Mouse (Mus musculus): ENCODE data around the gene Gm17651.

- TF ChIP-seq CTCF (IDR thresholded peaks at IDR 0.05; ENCODE audit: low read depth) = no peak
- TF ChIP-seq EP300 (IDR thresholded peaks at IDR 0.05; ENCODE audit: low read depth) = no peak
Observed at GRCm38 (mm10) chr3:97697291-97697690, 22.8 kb upstream of the Gm17651 start.
